Mouse (Mus musculus) midbrain, postnatal 0 days (tissue): ENCODE data around the gene 4930519P11Rik. TPM values are rescaled to one million over a fixed set of nuclear protein-coding genes. Genes with fewer than 3 reads are reported as not detected.

Source experiments
- ATAC-seq: fragments of 200-750 bp; cut with Nextera tagmentation; 2 replicates; pipeline ENCODE4 v1.8.0; 2017; ENCODE audit warnings: moderate number of reproducible peaks, mild to moderate bottlenecking, moderate TSS enrichment, moderate library complexity; ENCODE audit not compliant: low FRiP score
- DNase-seq: peaks from one replicate; pipeline ENCODE4 v3.0.0-alpha.2; 2015; ENCODE audit warnings: low spot score
- H3K27ac ChIP-seq: fragments of 300-500 bp; sonication (generic); 2 replicates; pipeline ENCODE4 v1.5.1; 2014; ENCODE audit warnings: low read depth, mild to moderate bottlenecking, low read length, mixed read lengths
- H3K27me3 ChIP-seq: fragments of 300-500 bp; sonication (generic); 2 replicates; pipeline ENCODE4 v1.6.1; 2014; ENCODE audit warnings: low read length, control low read depth, mixed read lengths; ENCODE audit not compliant: insufficient read depth
- H3K36me3 ChIP-seq: fragments of 300-500 bp; sonication (generic); 2 replicates; pipeline ENCODE4 v1.6.1; 2014; ENCODE audit warnings: low read length, control low read depth, mixed read lengths; ENCODE audit not compliant: insufficient read depth
- H3K4me1 ChIP-seq: fragments of 300-500 bp; sonication (generic); 2 replicates; pipeline ENCODE4 v1.6.1; 2014; ENCODE audit warnings: mild to moderate bottlenecking, control low read depth, antibody characterized with exemption, low read length, mixed read lengths; ENCODE audit not compliant: insufficient read depth
- H3K4me2 ChIP-seq: fragments of 300-500 bp; sonication (generic); 2 replicates; pipeline ENCODE4 v1.6.1; 2014; ENCODE audit warnings: low read depth, mild to moderate bottlenecking, low read length, mixed read lengths; ENCODE audit not compliant: poor library complexity, severe bottlenecking
- H3K4me3 ChIP-seq: fragments of 300-500 bp; sonication (generic); 2 replicates; pipeline ENCODE4 v1.5.1; 2014; ENCODE audit warnings: low read depth, mild to moderate bottlenecking, low read length, moderate library complexity
- H3K9ac ChIP-seq: fragments of 300-500 bp; sonication (generic); replicated peaks from 2 replicates; pipeline ENCODE4 v1.6.1; 2014; ENCODE audit warnings: mild to moderate bottlenecking, low read length, moderate library complexity, mixed read lengths; ENCODE audit not compliant: poor library complexity, severe bottlenecking
- H3K9me3 ChIP-seq: fragments of 300-500 bp; sonication (generic); 2 replicates; pipeline ENCODE4 v1.6.1; 2016; ENCODE audit warnings: low read length, control low read depth
- CTCF ChIP-seq: IDR thresholded peaks from 2 replicates; pipeline ENCODE4 v1.5.1; 2016; ENCODE audit warnings: antibody characterized with exemption, mild to moderate bottlenecking
- WGBS: fragments of 180-500 bp; shearing (Covaris S2); extraction: QIAGEN DNeasy Blood & Tissue Kit; methylation state at CpG from one replicate; pipeline ENCODE4 v1.1.7; 2014; 5-methylcytosine and 5-hydroxymethylcytosine counted together
- polyA plus RNA-seq: library from polyadenylated mRNA; unstranded; fragments of >200 nt; fragmentation: Nextera tagmentation; extraction: Ambion mirVana; gene quantifications from 2 replicates; pipeline ENCODE4 v1.2.1, GENCODE M21; 2015
- total RNA-seq: library from RNA; depleted of rRNA; stranded (reverse); fragments of >200 nt; gene quantifications from 2 replicates; pipeline ENCODE4 v1.2.3, GENCODE M21; 2014

The 4930519P11Rik gene
- total and polyA plus RNA-seq, 2 experiments from 2014 or later = 0.35 TPM; not detected in 1

DNA sequence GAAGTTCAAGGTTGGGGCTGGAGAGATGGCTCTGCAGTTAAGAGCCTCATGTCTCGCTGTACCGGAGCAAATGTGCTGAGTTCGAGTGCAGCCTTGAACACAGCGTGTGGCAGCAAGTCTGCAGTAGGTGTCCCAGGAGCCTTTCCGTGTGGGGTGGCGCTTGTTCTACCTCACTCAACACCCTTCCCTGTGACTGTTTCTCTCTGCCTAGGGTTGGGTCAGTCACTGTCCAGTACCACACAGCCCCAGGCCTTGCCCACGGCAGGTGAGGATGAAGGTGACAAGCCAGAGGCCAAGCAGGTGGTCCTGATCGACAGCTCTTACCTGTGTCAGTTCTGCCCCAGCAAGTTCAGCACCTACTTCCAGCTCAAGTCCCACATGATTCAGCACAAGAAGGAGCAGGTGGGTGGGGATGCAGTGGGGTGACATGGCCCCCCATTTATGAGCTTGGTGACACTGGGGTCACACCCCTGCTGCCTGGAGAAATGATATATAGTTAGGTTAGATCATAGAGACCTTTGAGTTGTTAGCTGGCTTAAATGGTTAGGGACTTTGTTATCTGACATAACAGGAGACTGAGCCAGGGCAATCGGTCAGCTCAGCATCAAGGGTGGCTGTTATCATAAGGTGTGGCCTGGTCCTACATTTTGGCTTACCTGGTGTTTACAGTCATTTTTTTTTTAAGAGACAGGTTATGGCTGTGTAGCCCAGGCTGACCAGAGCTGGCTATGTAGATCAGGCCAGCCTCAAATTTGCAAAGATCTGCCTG is 20.8 kb upstream of the 4930519P11Rik start:
- no peaks in the 10 kb centered on the region for H3K27me3 ChIP-seq

DNA sequence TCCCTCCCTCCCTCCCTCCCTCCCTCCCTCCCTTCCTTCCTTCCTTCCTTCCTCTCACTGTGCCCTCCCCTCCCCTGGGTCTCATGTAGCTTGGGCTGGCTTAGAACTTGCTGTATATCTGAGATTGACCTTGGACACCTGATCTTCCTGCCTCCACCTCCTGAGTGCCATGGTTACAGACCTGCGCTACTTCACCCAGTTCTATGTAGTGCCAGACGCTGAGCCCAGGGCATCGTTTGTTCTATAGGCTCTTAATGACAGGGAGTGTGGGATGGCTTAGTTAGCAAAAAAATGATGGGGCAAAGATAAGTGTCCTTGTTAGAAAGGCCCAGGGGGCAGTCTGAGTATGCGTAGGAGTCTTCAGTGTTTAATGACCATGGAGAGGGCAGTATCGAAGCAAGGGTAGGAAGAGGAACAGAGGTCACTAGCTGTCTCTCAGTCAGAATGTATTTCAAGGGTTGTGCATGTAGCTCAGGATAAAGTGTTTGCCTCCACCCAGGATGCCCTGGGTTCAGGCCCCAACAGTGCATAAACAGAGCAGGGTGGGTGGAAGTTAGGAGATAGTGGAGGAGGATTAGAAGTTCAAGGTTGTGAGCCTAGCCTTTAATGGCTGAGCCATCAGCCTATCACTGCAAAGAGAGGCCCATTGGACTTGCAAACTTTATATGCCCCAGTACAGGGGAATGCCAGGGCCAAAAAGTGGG is 20.0 kb upstream of the 4930519P11Rik start:
- no peak for ATAC-seq
- WGBS = 90% methylated on average over 5 of the region's 5 CpGs
- Histone ChIP-seq H3K27ac (no peak overlapping the region), H3K4me3 (no peak overlapping the region), H3K4me1 (no peaks in the 10 kb centered on the region), H3K36me3 (peaks cover 63% of the 10 kb centered on the region), H3K27me3 (no peaks in the 10 kb centered on the region), H3K9me3 (no peaks in the 10 kb centered on the region), H3K4me2 (no peak overlapping the region), H3K9ac (no peak overlapping the region)
- no peak for TF ChIP-seq CTCF
- DNase-seq = no peak

More for the DNA sequence above, 20.8 kb upstream of the 4930519P11Rik start:
- ATAC-seq (no peak), DNase-seq (no peak)
- TF ChIP-seq CTCF = no peak
- Histone ChIP-seq H3K4me3 (no peak overlapping the region), H3K9me3 (no peaks in the 10 kb centered on the region), H3K4me1 (no peaks in the 10 kb centered on the region), H3K36me3 (peaks cover 59% of the 10 kb centered on the region), H3K27ac (no peak overlapping the region), H3K9ac (no peak overlapping the region), H3K4me2 (no peak overlapping the region)
- WGBS = 98% methylated on average over 9 of the region's 9 CpGs

DNA sequence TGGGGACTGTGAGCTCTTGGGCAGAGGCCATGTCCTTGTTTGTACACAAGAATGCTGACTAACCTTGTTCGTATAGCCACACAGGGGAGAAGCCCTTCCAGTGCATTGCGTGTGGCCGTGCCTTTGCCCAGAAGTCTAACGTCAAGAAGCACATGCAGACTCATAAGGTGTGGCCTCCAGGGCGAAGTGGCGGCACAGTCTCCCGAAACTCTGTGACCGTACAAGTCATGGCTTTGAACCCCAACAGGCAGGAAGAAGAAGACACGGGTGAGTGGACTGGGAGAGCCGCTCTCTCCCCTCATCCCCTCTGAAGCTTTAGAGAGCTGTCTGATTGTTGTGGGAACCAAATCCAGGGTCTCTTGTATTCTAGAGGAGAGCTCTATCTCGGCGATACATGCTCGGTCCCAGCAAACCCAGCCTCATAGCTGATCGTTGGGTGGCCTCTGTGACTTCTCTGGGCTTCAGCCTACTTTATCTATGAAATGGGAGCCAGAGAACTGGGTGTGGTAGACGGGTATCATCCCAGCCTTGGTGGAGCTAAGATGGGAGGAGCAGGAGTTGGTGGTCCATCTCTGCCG is 19.1 kb upstream of the 4930519P11Rik start:
- Histone ChIP-seq H3K4me3 (no peak overlapping the region), H3K4me1 (no peaks in the 10 kb centered on the region), H3K27ac (no peak overlapping the region), H3K36me3 (peaks cover 59% of the 10 kb centered on the region), H3K9me3 (no peaks in the 10 kb centered on the region), H3K4me2 (no peak overlapping the region), H3K9ac (no peak overlapping the region), H3K27me3 (no peaks in the 10 kb centered on the region)
- no peak for TF ChIP-seq CTCF
- 93% methylated on average over 16 of the region's 16 CpGs for WGBS
- no peak for DNase-seq
- ATAC-seq = no peak

DNA sequence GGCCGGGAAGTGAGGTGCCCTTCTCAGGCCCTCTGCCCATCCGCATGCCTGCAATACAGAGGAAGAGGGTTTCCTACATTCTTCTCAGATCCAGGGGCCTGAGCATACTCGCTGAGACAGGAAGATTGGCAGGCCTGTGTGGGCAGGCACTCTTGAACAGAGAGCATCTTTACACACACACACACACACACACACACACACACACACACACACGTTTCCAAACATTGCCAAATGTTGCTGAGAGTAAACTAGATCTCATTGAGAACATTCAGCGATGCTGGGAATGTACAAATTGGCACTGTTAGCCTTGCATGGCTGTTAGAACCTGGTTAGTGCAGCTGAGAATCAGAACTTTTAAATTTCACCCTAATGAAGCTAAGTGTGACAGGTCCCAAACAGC is 17.3 kb upstream of the 4930519P11Rik start:
- peaks cover 57% of the 10 kb centered on the region for H3K36me3 ChIP-seq
- no peak for ATAC-seq

DNA sequence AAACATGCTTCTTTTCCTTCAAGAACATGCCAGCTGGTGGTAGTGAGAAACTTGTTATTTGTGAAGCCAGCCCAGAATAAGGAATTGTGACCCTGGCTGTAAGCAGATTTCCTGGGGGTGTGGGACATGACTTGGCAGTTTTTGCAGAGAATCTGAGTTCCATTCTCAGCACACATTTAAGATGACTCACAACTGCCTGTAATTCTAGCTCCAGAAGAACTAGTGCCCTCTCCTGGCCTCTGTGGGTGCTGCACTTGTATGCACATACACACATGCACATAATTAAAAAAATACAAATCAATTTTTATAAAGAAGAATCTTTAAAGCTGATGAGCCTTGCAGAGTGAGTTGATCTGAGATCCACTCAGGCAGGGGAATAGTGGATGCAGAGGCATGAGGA is 10.9 kb upstream of the 4930519P11Rik start:
- ATAC-seq (no peak), DNase-seq (no peak)
- no peaks in the 10 kb centered on the region for H3K9me3 ChIP-seq
- no peak overlapping the region for H3K4me2 ChIP-seq
- peaks cover 32% of the 10 kb centered on the region for H3K36me3 ChIP-seq
- no peak overlapping the region for H3K27ac ChIP-seq
- no peak overlapping the region for H3K4me3 ChIP-seq
- no peaks in the 10 kb centered on the region for H3K4me1 ChIP-seq
- H3K9ac ChIP-seq = no peak overlapping the region
- peak; percentile 24; the same call in 1 of the 2 replicates for TF ChIP-seq CTCF
- no peaks in the 10 kb centered on the region for H3K27me3 ChIP-seq

More for the DNA sequence above, 17.3 kb upstream of the 4930519P11Rik start:
- Histone ChIP-seq H3K9me3 (no peaks in the 10 kb centered on the region), H3K27ac (no peak overlapping the region), H3K4me3 (no peak overlapping the region), H3K27me3 (no peaks in the 10 kb centered on the region), H3K9ac (no peak overlapping the region), H3K4me2 (no peak overlapping the region), H3K4me1 (no peaks in the 10 kb centered on the region)
- no peak for DNase-seq
- 78% methylated on average over 5 of the region's 5 CpGs for WGBS
- TF ChIP-seq CTCF = no peak

DNA sequence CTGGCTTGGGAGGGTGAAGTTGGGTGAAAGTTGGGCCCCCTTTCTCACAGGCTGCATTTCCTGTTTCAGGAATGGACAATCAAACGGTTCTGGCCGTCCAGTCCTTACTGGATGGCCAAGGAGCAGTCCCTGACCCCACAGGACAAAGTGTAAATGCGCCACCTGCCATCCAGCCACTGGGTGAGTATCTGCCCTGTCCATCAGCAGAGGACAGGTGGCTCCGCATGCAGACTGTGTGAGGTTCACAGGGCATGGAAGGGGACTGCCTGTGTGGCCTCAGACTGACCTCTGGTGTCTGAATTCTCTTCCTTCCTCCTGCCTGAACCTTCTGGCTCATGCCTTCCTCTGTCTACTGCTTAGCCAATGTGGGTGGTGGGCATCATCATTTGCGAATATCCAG is 8.4 kb upstream of the 4930519P11Rik start:
- 78% methylated on average over 5 of the region's 5 CpGs for WGBS
- Histone ChIP-seq H3K36me3 (peaks cover 14% of the 10 kb centered on the region), H3K9ac (no peak overlapping the region), H3K4me3 (no peak overlapping the region), H3K9me3 (no peaks in the 10 kb centered on the region), H3K27me3 (no peaks in the 10 kb centered on the region), H3K4me2 (no peak overlapping the region), H3K4me1 (no peaks in the 10 kb centered on the region), H3K27ac (no peak overlapping the region)
- no peak for TF ChIP-seq CTCF
- ATAC-seq (no peak), DNase-seq (no peak)
